In the genomic region with DNA sequence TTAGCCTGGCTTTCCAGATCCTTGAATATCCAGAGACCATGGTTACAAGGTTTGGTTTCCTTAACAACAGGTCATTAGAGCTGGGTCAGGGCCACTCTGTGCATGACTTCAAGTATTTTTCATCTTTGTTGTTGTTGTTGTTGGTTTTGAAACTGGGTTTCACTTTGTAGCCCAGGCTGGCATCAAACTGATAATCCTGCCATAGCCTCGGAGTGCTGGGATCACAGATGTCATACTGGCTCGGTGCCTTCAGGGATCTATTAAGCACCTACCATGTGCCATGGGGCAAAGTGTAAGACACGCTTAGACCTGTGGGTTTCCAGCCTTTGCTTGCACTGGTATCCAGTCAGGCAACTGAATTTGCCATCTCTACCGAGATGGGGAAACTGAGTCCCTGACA, we compare ENCODE assay signal across 18 mouse cellular contexts. TPM values are rescaled to one million over a fixed set of nuclear protein-coding genes. Genes with fewer than 3 reads are reported as not detected.
"Had no signal": no experiment of that assay in that cellular context is flagged by ENCODE, and none has a peak within 500 bp of the region (broad histone marks: within the 10 kb centered on the region; RNA-seq: fewer than 3 reads in every experiment).

No protein-coding gene starts in this region.

- DNase-seq: liver; lung, adult 18-20 months; lung, postnatal 14 days; lung, postnatal 4 days; midbrain, embryonic 14.5 days; thymus, adult 2 months; thymus, postnatal 25 days had no signal

- H3K4me3 ChIP-seq: limb, embryonic 10.5 days; limb, embryonic 13.5 days; liver, embryonic 12.5 days; liver, embryonic 15.5 days had no signal

- H3K27ac ChIP-seq: kidney, postnatal 0 days; limb, embryonic 10.5 days; limb, embryonic 13.5 days; liver, embryonic 12.5 days; liver, embryonic 15.5 days; stomach, postnatal 0 days had no signal

RNA-seq across cellular contexts. Expression of a gene that starts 9.3 kb away (rescaled TPM):
- total RNA-seq: megakaryocyte progenitor cell, adult 5-6 weeks had no signal

RNA-seq across cellular contexts. Expression of a gene that starts 47.2 kb away (rescaled TPM):
- polyA plus RNA-seq: limb, embryonic 10.5 days; neural tube, embryonic 11.5 days; neural tube, embryonic 14.5 days had no signal

RNA-seq across cellular contexts. Expression of a gene that starts 53.8 kb away (rescaled TPM):
- total RNA-seq: megakaryocyte-erythroid progenitor cell, adult 5-6 weeks had no signal
- polyA plus RNA-seq: midbrain, embryonic 11.5 days; neural tube, embryonic 11.5 days had no signal
